Mouse (Mus musculus) thymus, postnatal 36 days (tissue): ENCODE measurements at regions not wholly inside any gene's neighbourhood (a gene's known extent, or its start where the extent isn't known, plus 50 kb on each side); places are given as distances from the start of the nearest gene placed in this dataset.

Experiments
- DNase-seq, 2 experiments: peaks; one replicate each; pipeline ENCODE4 v3.0.0; 2022; ENCODE audit warnings: mixed read lengths in 2 of 2

GRCm38 (mm10) chr6:121560852-121561251, 74.3 kb upstream of the A2m start:
- DNase-seq = no peak

- no peak for DNase-seq
These were observed 74.8 kb upstream of the A2m start for GRCm38 (mm10) chr6:121560393-121560793.

GRCm38 (mm10) chr6:121556481-121556880, 78.7 kb upstream of the A2m start:
- DNase-seq = no peak

GRCm38 (mm10) chr6:121553501-121554132, 80.1 kb upstream of the Iqsec3 start:
- DNase-seq = no peak

- DNase-seq = no peak
These were observed 60.0 kb upstream of the Iqsec3 start for GRCm38 (mm10) chr6:121533521-121533920.

GRCm38 (mm10) chr6:121532926-121533325, 59.4 kb upstream of the Iqsec3 start:
- peak; percentile 8 to 16 for DNase-seq

GRCm38 (mm10) chr6:121531825-121532389, 58.4 kb upstream of the Iqsec3 start:
- no peak for DNase-seq

- DNase-seq = no peak
These were observed 53.8 kb upstream of the Iqsec3 start for GRCm38 (mm10) chr6:121527281-121527680.

- DNase-seq = no peak
These were observed 52.6 kb upstream of the Iqsec3 start for GRCm38 (mm10) chr6:121526121-121526520.

GRCm38 (mm10) chr6:121524613-121524970, 51.1 kb upstream of the Iqsec3 start:
- no peak for DNase-seq

- no peak for DNase-seq
These were observed 50.6 kb upstream of the Iqsec3 start for GRCm38 (mm10) chr6:121523882-121524612.
